Mouse (Mus musculus) CD8-positive naive resting alpha-beta T cell, adult 2 months (primary cell): ENCODE measurements around the gene Dnajc3.

Source experiments
- DNase-seq, 2 experiments: peaks; one replicate each; pipeline ENCODE4 v3.0.0; 2022; ENCODE audit warnings: low read depth in 2 of 2, low spot score in 2 of 2

Gene Dnajc3

GRCm38 (mm10) chr14:118930777-118931176 lies 7.0 kb upstream of the Dnajc3 start:
- DNase-seq = no peak

GRCm38 (mm10) chr14:118931181-118931580 lies 6.6 kb upstream of the Dnajc3 start:
- DNase-seq = no peak

DNA sequence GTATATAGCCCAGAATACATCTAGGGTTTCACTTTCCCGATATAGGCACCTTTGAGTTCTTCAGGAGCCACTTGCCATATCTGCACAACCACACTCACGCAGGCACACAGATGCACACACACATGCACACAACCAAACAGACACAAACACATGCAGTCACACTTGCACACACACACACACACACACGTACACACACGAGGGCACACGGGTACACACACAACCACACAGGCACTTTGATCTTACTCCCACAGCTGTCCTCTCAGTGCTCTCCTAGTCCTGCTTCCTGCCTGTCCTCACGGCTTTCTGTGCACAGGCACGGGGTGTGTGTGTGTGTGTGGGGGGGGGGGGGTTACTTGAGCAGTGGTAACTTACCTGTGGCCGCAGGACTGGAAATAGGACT lies 4.8 kb upstream of the Dnajc3 start:
- DNase-seq = peak in 1 of 2 experiments; percentile 35

DNA sequence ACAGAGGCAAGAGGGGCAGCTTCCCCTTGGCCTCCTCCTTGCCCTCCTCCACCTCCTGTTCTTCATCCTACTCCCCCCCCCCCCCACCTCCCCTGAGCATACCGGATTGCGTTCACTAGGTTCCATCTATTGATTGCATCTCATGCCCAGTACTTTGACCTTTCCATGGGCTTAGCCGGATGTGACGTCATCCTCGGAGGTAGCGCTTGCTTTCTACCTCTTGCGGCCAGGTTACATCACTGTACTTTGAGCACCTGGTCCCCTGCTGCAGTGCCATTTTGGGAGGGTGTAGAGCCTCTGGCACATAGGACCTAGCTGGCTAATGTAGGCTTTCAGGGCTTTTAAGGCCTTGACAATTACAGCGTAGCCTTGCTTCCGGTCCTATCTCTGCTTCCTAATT lies 3.1 kb upstream of the Dnajc3 start:
- DNase-seq = no peak

DNA sequence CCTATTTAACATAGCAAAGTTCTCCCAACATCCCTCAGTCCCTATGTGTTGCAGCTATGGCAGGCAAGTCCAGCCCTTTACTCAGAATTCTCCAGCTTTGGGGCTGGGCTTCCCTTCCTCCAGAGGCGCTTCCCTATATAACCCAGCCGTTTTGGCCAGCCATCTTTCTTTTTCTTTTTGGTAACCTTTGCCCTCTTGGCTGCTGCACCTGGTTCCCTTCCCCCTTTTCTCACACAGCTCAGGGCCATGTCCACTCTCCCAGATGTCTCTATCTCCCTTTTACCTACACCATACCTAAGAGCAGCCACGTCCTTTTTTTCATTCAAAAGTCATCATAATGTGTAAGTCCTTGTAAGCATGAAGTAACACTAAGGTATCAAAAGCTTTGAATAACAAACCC lies 1.5 kb upstream of the Dnajc3 start:
- DNase-seq = no peak

DNA sequence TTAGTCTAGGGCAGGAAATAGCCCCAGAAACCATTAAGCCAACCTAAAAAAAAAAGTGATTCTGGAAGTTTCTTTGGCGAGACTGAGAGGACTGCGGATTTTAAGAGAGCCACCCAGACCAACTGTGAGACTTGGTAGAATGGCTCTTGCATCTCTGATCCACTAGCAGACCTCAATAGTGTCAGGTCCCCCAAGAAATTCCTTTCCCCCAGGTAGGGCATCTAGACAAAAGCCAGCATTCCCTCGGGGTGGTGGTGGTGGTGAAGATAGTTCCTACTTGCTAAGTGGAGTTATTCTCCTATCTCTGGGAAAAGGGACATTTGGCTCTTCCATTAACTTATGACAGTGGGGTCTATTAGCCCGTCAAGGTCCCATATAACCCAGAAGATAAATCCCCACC lies 824 bp upstream of the Dnajc3 start:
- DNase-seq = no peak

GRCm38 (mm10) chr14:118938551-118938950 lies 775 bp downstream of the Dnajc3 start:
- DNase-seq = no peak

DNA sequence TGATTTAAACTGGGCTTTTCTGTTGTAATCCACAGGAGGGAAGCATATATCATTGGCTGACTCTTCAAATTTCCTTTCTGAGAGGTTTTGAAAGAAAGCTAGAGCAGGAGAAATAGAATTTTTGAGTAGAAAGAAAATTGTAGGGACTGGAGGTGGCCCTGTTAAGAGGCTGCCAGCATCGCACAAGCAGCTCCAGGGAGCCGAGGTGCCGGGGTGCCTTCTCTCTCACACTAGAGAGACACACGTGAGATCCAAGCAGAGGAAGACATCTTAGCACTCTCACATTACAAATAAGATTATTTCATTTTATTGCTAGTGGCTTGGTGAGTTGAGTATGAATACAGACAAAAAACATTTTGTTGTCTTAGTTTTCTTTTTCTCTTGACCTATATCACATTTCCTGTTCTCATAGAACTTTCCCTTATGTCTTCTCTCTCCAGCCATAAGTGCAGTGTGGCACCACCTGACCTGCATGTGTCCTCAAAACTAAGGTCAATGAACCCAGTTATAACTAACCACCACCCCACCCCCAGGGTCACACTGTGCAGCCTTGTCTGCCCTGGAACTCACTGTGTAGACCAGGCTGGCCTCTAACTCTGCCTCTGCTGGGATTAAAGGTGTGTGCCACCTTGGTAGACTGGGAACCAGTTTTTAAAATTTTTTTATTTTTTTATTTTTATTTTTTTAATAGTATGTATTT lies 3.2 kb downstream of the Dnajc3 start:
- no peak for DNase-seq

GRCm38 (mm10) chr14:118942076-118942475 lies 4.3 kb downstream of the Dnajc3 start:
- no peak for DNase-seq

DNA sequence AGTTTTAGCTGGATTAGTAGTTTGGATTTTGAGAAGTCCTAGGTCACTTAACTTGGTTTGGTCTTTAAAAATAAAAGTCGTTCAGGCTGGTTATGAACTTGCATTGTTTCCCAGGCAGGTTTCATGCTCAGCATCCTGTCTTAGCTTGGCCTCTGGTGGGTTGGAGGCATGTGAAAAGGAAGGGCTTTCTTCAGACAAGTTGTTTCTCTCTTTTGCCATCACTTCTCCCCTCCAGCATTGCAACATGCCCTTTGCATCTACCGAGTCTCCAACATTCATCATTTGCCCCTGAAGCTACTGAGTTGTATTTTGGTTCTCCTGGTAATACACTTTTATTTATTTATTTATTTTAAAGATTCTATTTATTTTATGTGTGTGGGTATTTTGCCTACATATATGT lies 6.9 kb downstream of the Dnajc3 start:
- no peak for DNase-seq

DNA sequence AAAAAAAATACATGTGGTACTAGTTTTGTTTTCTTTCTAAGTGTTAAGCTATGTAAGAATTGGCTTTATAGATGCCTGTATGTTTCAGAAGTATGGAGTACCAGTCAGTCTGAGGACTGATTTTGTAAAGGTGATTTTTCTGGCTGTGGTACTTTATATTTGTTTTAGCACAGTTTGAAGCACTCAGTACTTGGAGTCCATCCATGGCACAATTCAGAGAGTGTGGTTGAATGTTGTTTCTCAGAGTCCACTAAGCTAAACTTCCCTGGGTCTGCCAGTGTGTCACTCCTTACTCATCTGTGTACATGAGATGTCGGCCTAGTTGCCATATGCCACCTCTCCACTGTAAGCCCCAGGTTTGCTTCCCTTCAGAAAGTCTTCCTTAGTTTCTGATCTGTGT lies 11.1 kb downstream of the Dnajc3 start:
- no peak for DNase-seq

- no peak for DNase-seq
Observed at GRCm38 (mm10) chr14:118951912-118952583, 14.3 kb downstream of the Dnajc3 start.

- no peak for DNase-seq
Observed at GRCm38 (mm10) chr14:118958010-118958409, 20.2 kb downstream of the Dnajc3 start.

GRCm38 (mm10) chr14:118965356-118966000 lies 27.7 kb downstream of the Dnajc3 start:
- DNase-seq = no peak

GRCm38 (mm10) chr14:118967646-118968045 lies 29.9 kb downstream of the Dnajc3 start:
- DNase-seq = no peak

DNA sequence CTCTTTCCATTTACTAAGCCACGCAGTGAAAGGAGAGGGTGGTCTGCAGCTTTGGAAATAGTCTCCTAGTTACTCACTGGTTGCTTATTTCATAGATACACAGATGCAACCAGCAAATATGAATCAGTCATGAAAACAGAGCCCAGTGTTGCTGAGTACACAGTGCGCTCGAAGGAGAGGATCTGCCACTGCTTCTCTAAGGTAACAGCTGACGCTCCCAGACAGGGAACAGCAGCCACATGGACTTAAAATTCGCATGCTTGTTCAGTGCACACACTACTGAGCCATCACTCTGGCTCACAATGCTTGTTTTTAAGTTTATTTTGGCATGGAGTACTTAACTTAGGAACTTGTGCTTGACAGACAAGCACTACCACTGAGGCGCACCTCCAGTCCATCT lies 34.5 kb downstream of the Dnajc3 start:
- DNase-seq = no peak

- DNase-seq = no peak
Observed at GRCm38 (mm10) chr14:118977136-118977816, 39.5 kb downstream of the Dnajc3 start.

GRCm38 (mm10) chr14:118979571-118980325 lies 42.0 kb downstream of the Dnajc3 start:
- no peak for DNase-seq

- DNase-seq = no peak
Observed at GRCm38 (mm10) chr14:118980358-118980757, 42.6 kb downstream of the Dnajc3 start.

GRCm38 (mm10) chr14:118980890-118981289 lies 43.1 kb downstream of the Dnajc3 start:
- DNase-seq = no peak
